Mouse (Mus musculus): ENCODE measurements around the gene Cntn4.

Gene Cntn4

GRCm38 (mm10) chr6:105677149-105678031 is at the start of gene Cntn4:
Gene Cntn4 (plus strand): TSS chr6:105677660.
- peak; percentile 1 for DNase-seq (ENCODE audit: low spot score)

GRCm38 (mm10) chr6:105674276-105674675 is 3.2 kb upstream of the Cntn4 start:
- DNase-seq (ENCODE audit: low spot score), result no peak

GRCm38 (mm10) chr6:105675099-105675498 is 2.4 kb upstream of the Cntn4 start:
- no peak for DNase-seq (ENCODE audit: low spot score)

GRCm38 (mm10) chr6:105676637-105677036 is 823 bp upstream of the Cntn4 start:
- DNase-seq (ENCODE audit: low spot score), result no peak

GRCm38 (mm10) chr6:105678778-105679177 is 1.3 kb downstream of the Cntn4 start:
- DNase-seq (ENCODE audit: low spot score), result no peak

- DNase-seq (ENCODE audit: low spot score), result no peak
Observed at GRCm38 (mm10) chr6:105681496-105681895, 4.0 kb downstream of the Cntn4 start.

GRCm38 (mm10) chr6:105683251-105683650 is 5.8 kb downstream of the Cntn4 start:
- no peak for DNase-seq (ENCODE audit: low spot score)

GRCm38 (mm10) chr6:105684123-105684522 is 6.7 kb downstream of the Cntn4 start:
- DNase-seq (ENCODE audit: low spot score), result no peak

- DNase-seq (ENCODE audit: low spot score), result no peak
Observed at GRCm38 (mm10) chr6:105688195-105688594, 10.7 kb downstream of the Cntn4 start.

GRCm38 (mm10) chr6:105742026-105742425 is 64.6 kb downstream of the Cntn4 start:
- DNase-seq (ENCODE audit: low spot score), result no peak

- DNase-seq (ENCODE audit: low spot score), result no peak
Observed at GRCm38 (mm10) chr6:105780616-105781015, 103.2 kb downstream of the Cntn4 start.

GRCm38 (mm10) chr6:105788462-105788861 is 111.0 kb downstream of the Cntn4 start:
- DNase-seq (ENCODE audit: low spot score), result no peak

- no peak for DNase-seq (ENCODE audit: low spot score)
Observed at GRCm38 (mm10) chr6:105835099-105835498, 157.6 kb downstream of the Cntn4 start.

- no peak for DNase-seq (ENCODE audit: low spot score)
Observed at GRCm38 (mm10) chr6:105847296-105847695, 169.8 kb downstream of the Cntn4 start.

- no peak for DNase-seq (ENCODE audit: low spot score)
Observed at GRCm38 (mm10) chr6:105892838-105893237, 215.4 kb downstream of the Cntn4 start.

- DNase-seq (ENCODE audit: low spot score), result no peak
Observed at GRCm38 (mm10) chr6:105938485-105938884, 261.0 kb downstream of the Cntn4 start.

- no peak for DNase-seq (ENCODE audit: low spot score)
Observed at GRCm38 (mm10) chr6:105939303-105939702, 261.8 kb downstream of the Cntn4 start.

GRCm38 (mm10) chr6:105940591-105940990 is 263.1 kb downstream of the Cntn4 start:
- DNase-seq (ENCODE audit: low spot score), result no peak

- no peak for DNase-seq (ENCODE audit: low spot score)
Observed at GRCm38 (mm10) chr6:105991492-105991891, 314.0 kb downstream of the Cntn4 start.

- DNase-seq (ENCODE audit: low spot score), result no peak
Observed at GRCm38 (mm10) chr6:106013018-106013417, 335.6 kb downstream of the Cntn4 start.

GRCm38 (mm10) chr6:106015126-106015525 is 337.7 kb downstream of the Cntn4 start:
- no peak for DNase-seq (ENCODE audit: low spot score)

- no peak for DNase-seq (ENCODE audit: low spot score)
Observed at GRCm38 (mm10) chr6:106048878-106049277, 371.4 kb downstream of the Cntn4 start.

- no peak for DNase-seq (ENCODE audit: low spot score)
Observed at GRCm38 (mm10) chr6:106056123-106056522, 378.7 kb downstream of the Cntn4 start.

- DNase-seq (ENCODE audit: low spot score), result no peak
Observed at GRCm38 (mm10) chr6:106078071-106078603, 400.7 kb downstream of the Cntn4 start.

Data from ovary, postnatal 10 days (tissue).